Mouse (Mus musculus): ENCODE results near the gene Fitm1. TPM values are rescaled to one million over a fixed set of nuclear protein-coding genes. Genes with fewer than 3 reads are reported as not detected.

Fitm1 gene
- total RNA-seq, 2 experiments from 2014 or later = not detected

Other genes with a start within 250 kb of the Fitm1 start
- 10 to 100 TPM; 19.0 to 19.2 TPM for gene Dhrs4, start 96.9 kb upstream of the Fitm1 start, total RNA-seq (2021)
- 10 to 100 TPM; 38.0 to 49.1 TPM for gene Carmil3, start 85.0 kb upstream of the Fitm1 start, total RNA-seq (2021)
- 100 to 1,000 TPM; 218 to 223 TPM for gene Cpne6, start 65.2 kb upstream of the Fitm1 start, total RNA-seq (2021)
- gene Nrl, start 50.6 kb upstream of the Fitm1 start, total RNA-seq (2021) = 1 to 10 TPM in 1 of 2 experiments, under 1 TPM in 1; 0.82 to 1.4 TPM
- gene Pck2, start 35.4 kb upstream of the Fitm1 start, total RNA-seq (2021) = 10 to 100 TPM; 27.6 to 37.2 TPM
- gene Dcaf11, start 15.6 kb upstream of the Fitm1 start, total RNA-seq (2021) = 10 to 100 TPM; 83.6 to 86.8 TPM
- not detected for gene A730061H03Rik, start 15.2 kb upstream of the Fitm1 start, total RNA-seq (2021)
- gene Psme1, start 2.5 kb downstream of the Fitm1 start, total RNA-seq (2021) = 10 to 100 TPM; 47.2 to 58.6 TPM
- 10 to 100 TPM; 44.7 to 58.2 TPM for gene Emc9, start 9.7 kb downstream of the Fitm1 start, total RNA-seq (2021)
- gene Psme2, start 15.5 kb downstream of the Fitm1 start, total RNA-seq (2021) = 10 to 100 TPM; 59.6 to 65.7 TPM
- 10 to 100 TPM; 42.0 to 46.2 TPM for gene Rnf31, start 16.1 kb downstream of the Fitm1 start, total RNA-seq (2021)
- 10 to 100 TPM; 11.7 to 11.8 TPM for gene Irf9, start 28.0 kb downstream of the Fitm1 start, total RNA-seq (2021)
- 1 to 10 TPM; 1.7 to 2.7 TPM for gene Rec8, start 42.4 kb downstream of the Fitm1 start, total RNA-seq (2021)
- gene Ipo4, start 60.3 kb downstream of the Fitm1 start, total RNA-seq (2021) = 100 to 1,000 TPM; 106 to 116 TPM
- 1 to 10 TPM; 3.6 to 4.3 TPM for gene Gm49378, start 62.3 kb downstream of the Fitm1 start, total RNA-seq (2021)
- 10 to 100 TPM; 37.0 to 39.8 TPM for gene Tm9sf1, start 68.2 kb downstream of the Fitm1 start, total RNA-seq (2021)
- gene Tssk4, start 74.6 kb downstream of the Fitm1 start, total RNA-seq (2021) = 1 to 10 TPM in 1 of 2 experiments, under 1 TPM in 1; 0.94 to 1.1 TPM
- gene Mdp1, start 84.9 kb downstream of the Fitm1 start, total RNA-seq (2021) = 10 to 100 TPM; 40.1 to 42.2 TPM
- 10 to 100 TPM; 20.1 to 22.8 TPM for gene Gmpr2, start 96.3 kb downstream of the Fitm1 start, total RNA-seq (2021)
- gene Nedd8, start 96.5 kb downstream of the Fitm1 start, total RNA-seq (2021) = 100 to 1,000 TPM; 318 to 349 TPM
- gene Tinf2, start 106.2 kb downstream of the Fitm1 start, total RNA-seq (2021) = 10 to 100 TPM; 14.8 to 19.7 TPM
- gene Tgm1, start 138.3 kb downstream of the Fitm1 start, total RNA-seq (2021) = not detected
- gene Rabggta, start 146.6 kb downstream of the Fitm1 start, total RNA-seq (2021) = 10 to 100 TPM; 47.1 to 51.2 TPM
- 10 to 100 TPM; 86.9 to 88.7 TPM for gene Dhrs1, start 170.1 kb downstream of the Fitm1 start, total RNA-seq (2021)
- gene Nop9, start 170.1 kb downstream of the Fitm1 start, total RNA-seq (2021) = 10 to 100 TPM; 10.7 to 11.6 TPM
- 1 to 10 TPM; 2.3 to 2.4 TPM for gene Cideb, start 182.8 kb downstream of the Fitm1 start, total RNA-seq (2021)
- gene Ltb4r2, start 185.8 kb downstream of the Fitm1 start, total RNA-seq (2021) = under 1 TPM; 0.26 to 0.52 TPM
- under 1 TPM in 1 of 2 experiments, not detected in 1; 0.33 TPM for gene Ltb4r1, start 190.3 kb downstream of the Fitm1 start, total RNA-seq (2021)
- gene Adcy4, start 208.5 kb downstream of the Fitm1 start, total RNA-seq (2021) = 1 to 10 TPM; 4.9 to 8.6 TPM
- gene Ripk3, start 213.2 kb downstream of the Fitm1 start, total RNA-seq (2021) = 1 to 10 TPM in 1 of 2 experiments, under 1 TPM in 1; 0.44 to 1.7 TPM
- gene Nfatc4, start 247.5 kb downstream of the Fitm1 start, total RNA-seq (2021) = 1 to 10 TPM; 3.0 to 3.3 TPM

Measured in left cerebral cortex, adult 18-20 months (tissue).